Mouse (Mus musculus): ENCODE data around the gene Adamts16. TPM values are rescaled to one million over a fixed set of nuclear protein-coding genes. Genes with fewer than 3 reads are reported as not detected.

Gene Adamts16
- polyA plus RNA-seq, 1 experiment from 2014 or later, result 1.5 TPM

Other genes starting within 250 kb of the Adamts16 start
- 27.0 and 30.7 TPM in 2 replicates for gene Ice1, start 204.2 kb downstream of the Adamts16 start, polyA plus RNA-seq (2014; fragmentation: Nextera tagmentation; extraction: Ambion mirVana)